Mouse (Mus musculus): Measurements from ENCODE around the gene Rnf213.

DNA sequence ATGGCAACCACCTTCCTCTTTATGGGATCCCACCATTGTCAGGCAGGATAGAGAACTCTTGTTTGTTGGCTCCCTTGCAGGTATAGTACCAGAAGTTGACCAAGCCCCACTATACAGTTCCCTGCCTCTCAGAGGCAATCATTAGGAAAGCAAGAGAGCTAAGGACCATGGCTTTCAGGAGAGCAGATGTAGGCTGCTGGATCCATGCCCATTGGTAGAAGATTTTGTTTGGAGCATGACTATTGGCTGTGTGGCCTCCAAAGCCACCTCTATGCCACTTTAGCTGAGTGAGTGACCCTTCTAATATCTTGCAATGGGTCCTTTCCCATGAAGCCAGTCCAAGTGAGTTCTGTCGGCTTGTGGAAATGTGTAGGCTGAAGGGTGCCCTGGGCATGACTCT, 126.5 kb downstream of the Rnf213 start:
- no peak for TF ChIP-seq CTCF (IDR thresholded peaks at IDR 0.05; ENCODE audit: borderline replicate concordance, control insufficient read depth, extremely low read depth, insufficient read depth, low read length, poor library complexity)
- no peak for TF ChIP-seq POLR2A (IDR thresholded peaks at IDR 0.05; ENCODE audit: control insufficient read depth, extremely low read depth, insufficient read depth, low read length, poor library complexity)

All from thymus, adult 2 months (tissue).